Comparison of ENCODE assay signal across 8 mouse cellular contexts in the genomic region with DNA sequence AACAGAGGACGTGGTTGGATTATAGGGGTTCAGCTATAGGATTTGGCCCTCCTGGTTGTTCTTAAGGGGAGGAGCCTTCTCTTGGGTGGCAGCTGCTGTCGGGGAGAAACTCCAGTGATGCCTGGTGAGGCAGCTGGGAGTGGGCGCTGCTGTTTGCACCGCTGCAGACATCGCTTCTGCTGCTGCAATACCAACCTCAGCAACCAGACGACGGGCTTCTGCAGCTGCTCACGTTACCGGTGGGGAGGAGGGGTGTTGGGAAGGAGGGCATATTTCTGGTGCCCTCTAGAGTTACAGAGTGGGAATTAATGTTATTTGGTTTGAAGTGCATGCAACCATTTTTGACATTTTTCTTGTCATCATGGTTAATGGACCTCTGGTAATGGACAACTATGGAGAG. TPM values are rescaled to one million over a fixed set of nuclear protein-coding genes. Genes with fewer than 3 reads are reported as not detected.
DNase-seq lines count a peak whose midpoint lies in the region; ATAC-seq lines count a peak whose summit lies in the region.

No protein-coding gene starts in this region.

- peak overlapping the region; percentile 91 for H3K4me3 ChIP-seq in hindbrain, embryonic 14.5 days (replicated peaks; ENCODE audit: low read length)

- peak; percentile 10; the same call in 1 of the 2 replicates for ATAC-seq in hindbrain, embryonic 14.5 days (ENCODE audit: low FRiP score)

- H3K9ac ChIP-seq in hindbrain, embryonic 14.5 days: peak overlapping the region; percentile 93

- H3K36me3 ChIP-seq in hindbrain, embryonic 14.5 days (replicated peaks; ENCODE audit: control insufficient read depth, insufficient read depth): peaks cover 4% of the 10 kb centered on the region; the same call in 1 of the 2 replicates

- peaks cover 26% of the 10 kb centered on the region for H3K4me1 ChIP-seq in hindbrain, embryonic 14.5 days (replicated peaks; ENCODE audit: control insufficient read depth, insufficient read depth, low read length)

- WGBS in hindbrain, embryonic 14.5 days: under 1% methylated on average over 9 of the region's 9 CpGs

- H3K27me3 ChIP-seq in hindbrain, embryonic 14.5 days (ENCODE audit: control insufficient read depth, insufficient read depth, low read length): no peaks in the 10 kb centered on the region

- peak overlapping the region; percentile 99 for H3K27ac ChIP-seq in hindbrain, embryonic 14.5 days

- H3K9me3 ChIP-seq in hindbrain, embryonic 14.5 days (ENCODE audit: control insufficient read depth, low read length): no peaks in the 10 kb centered on the region

- H3K4me2 ChIP-seq in hindbrain, embryonic 14.5 days (replicated peaks): peak overlapping the region; percentile 55

- DNase-seq in NIH3T3 (ENCODE audit: low read depth): peak; percentile 83
- peak; percentile 78 to 80 for DNase-seq in cerebellum, postnatal 10 days
- DNase-seq in frontal cortex, postnatal 14 days (ENCODE audit: low spot score in 2 of 2): peak; percentile 48 to 70
- DNase-seq in hindbrain, embryonic 14.5 days (ENCODE audit: low spot score): peak; percentile 81
- peak; percentile 74 for DNase-seq in left cerebral cortex, adult 11 months (ENCODE audit: low spot score)
- peak; percentile 84 for DNase-seq in lung, postnatal 36 days
- DNase-seq in retina, embryonic 14.5 days (ENCODE audit: low spot score): peak; percentile 85
- peak; percentile 75 to 88 for DNase-seq in thymus, postnatal 36 days

RNA-seq across cellular contexts. Expression of a gene that starts 1.4 kb away (rescaled TPM):
- 53.0 and 60.8 TPM in 2 replicates for polyA plus RNA-seq in hindbrain, embryonic 14.5 days (2014; fragmentation: Nextera tagmentation; extraction: Ambion mirVana)

Comparison
In these comparisons a context has a peak if more than half of its experiments do, and no peak if none do; other contexts are left out.
1. Peak in every context shown above with its lines: DNase-seq, ATAC-seq, H3K4me3 ChIP-seq and H3K27ac ChIP-seq.